Mouse (Mus musculus) layer of hippocampus, adult 2 months (tissue): ENCODE data around the gene Scn8a. TPM values are rescaled to one million over a fixed set of nuclear protein-coding genes. Genes with fewer than 3 reads are reported as not detected.

Experiments used
- DNase-seq, 2 experiments: peaks; one replicate each; pipeline ENCODE4 v3.0.0; 2022; ENCODE audit warnings: low spot score in 2 of 2
- H3K27ac ChIP-seq: fragments of 200-600 bp; 2 replicates; pipeline ENCODE4 v1.8.1; 2022
- H3K4me3 ChIP-seq: fragments of 200-600 bp; 2 replicates; pipeline ENCODE4 v1.8.1; 2022; ENCODE audit warnings: mild to moderate bottlenecking
- CTCF ChIP-seq: fragments of 200-600 bp; conservative IDR thresholded peaks from 2 replicates; pipeline ENCODE4 v1.8.1; 2022; ENCODE audit warnings: antibody characterized with exemption, mild to moderate bottlenecking, moderate library complexity
- total RNA-seq, 2 experiments: library from RNA; stranded (reverse); gene quantifications; 2 replicates each; pipeline ENCODE4 v1.2.3; 2021

Gene Scn8a
- total RNA-seq, 2 experiments from 2014 or later = 245 to 263 TPM

DNA sequence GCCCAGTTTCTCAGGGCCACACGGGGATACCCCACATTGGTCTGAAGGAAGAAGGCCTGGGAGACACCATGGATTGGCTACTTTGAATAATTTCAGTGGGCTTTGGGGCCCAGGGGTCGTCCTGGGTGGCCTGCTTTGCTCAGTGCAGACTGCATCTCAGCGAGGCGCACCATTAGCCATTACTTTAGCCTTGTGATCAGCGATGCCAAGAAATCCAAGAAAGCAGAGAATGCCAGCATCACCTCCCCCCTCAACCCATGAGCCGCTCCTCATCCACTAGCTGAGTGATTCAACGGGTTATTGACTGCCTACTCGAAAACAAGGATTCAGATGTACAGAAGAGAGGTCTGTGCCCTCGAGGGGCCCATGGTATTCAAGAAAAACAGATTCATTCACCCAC lies 34.2 kb downstream of the Scn8a start:
- no peak for DNase-seq
- Histone ChIP-seq H3K4me3 (no peak overlapping the region), H3K27ac (no peak overlapping the region)
- no peak for TF ChIP-seq CTCF

DNA sequence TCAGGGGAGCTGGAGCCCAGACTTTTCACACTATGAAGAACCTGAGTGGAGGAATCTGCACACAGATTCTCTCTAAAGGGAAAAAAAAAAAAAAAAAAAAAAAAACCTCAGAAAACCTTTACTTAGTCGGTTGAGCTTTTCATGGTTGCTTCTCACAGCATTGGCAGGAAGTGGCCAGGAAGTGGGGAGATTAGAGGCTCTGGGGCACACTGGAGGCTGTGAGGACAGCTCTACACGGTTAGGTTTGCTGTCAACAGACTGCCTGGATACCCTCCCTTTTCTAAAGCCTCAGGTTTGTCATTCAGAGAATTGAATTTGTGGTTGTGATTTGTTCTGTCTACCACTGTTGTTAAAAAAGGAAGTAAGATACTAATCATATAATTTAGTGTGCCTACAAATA lies 35.3 kb downstream of the Scn8a start:
- Histone ChIP-seq H3K4me3 (no peak overlapping the region), H3K27ac (no peak overlapping the region)
- TF ChIP-seq CTCF = no peak
- no peak for DNase-seq

DNA sequence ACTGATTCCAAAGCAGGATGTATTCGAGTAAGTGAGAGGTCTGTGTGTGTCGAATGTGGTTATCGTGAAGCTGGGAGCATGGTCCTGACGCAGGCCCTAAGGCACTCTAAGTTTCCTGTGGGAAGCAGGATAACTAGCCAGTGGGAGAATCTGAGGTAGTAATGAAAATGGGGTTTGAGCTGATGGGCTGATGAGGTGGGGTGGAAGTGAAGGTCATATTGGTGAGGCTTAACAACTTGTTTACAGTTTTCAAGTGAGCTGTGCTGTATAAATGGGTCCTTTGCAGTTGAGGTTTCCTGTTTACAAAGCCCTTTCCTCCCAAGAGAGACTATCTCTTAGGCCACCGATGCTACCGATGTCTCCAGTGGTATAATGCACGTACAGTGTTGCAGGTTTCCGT lies 36.1 kb downstream of the Scn8a start:
- Histone ChIP-seq H3K4me3 (no peak overlapping the region), H3K27ac (no peak overlapping the region)
- TF ChIP-seq CTCF = no peak
- DNase-seq = no peak

DNA sequence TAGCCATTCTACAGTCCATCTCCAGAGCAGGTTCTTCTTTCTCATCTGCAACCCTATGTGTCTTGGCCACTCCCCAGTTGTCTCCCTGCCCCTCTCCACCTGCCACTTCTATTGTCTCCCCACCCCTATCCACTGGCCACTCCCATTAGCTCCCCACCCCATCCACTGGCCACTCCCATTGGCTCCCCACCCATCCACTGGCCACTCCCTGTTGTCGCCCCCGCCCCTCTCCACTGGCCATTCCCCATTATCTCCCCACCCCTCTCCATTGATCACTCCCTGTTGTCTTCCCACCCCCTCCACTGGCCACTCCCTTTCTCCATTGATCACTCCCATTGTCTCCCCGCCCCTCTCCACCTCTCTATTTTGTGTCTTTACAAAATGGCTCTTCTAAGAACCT lies 39.2 kb downstream of the Scn8a start:
- no peak for TF ChIP-seq CTCF
- H3K27ac ChIP-seq = peak overlapping the region; percentile 64; the same call in 1 of the 2 replicates

DNA sequence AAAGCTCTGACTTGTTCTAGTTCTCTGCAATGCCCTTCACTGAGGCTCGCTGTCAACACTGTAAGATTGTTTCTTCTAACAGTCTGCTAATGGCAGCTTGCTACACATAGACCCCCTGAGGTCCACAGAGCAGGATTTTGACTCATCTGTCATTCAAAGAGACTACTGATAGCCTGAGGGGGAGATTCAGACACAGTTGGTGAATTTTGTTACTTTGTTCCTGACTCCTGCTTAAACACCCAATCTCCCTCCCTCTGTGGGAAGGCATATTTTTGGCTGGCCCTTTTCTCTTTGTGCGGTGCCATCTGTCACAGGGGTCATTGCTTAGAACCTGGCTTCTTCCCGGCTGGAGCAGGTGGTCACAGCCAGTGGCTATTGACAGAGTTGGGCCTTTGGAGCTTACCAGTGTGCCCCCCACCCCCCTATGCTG lies 40.1 kb downstream of the Scn8a start:
- peak overlapping the region; percentile 64; the same call in 1 of the 2 replicates for H3K27ac ChIP-seq

More for the DNA sequence above, 39.2 kb downstream of the Scn8a start:
- no peak for DNase-seq
- no peak overlapping the region for H3K4me3 ChIP-seq

DNA sequence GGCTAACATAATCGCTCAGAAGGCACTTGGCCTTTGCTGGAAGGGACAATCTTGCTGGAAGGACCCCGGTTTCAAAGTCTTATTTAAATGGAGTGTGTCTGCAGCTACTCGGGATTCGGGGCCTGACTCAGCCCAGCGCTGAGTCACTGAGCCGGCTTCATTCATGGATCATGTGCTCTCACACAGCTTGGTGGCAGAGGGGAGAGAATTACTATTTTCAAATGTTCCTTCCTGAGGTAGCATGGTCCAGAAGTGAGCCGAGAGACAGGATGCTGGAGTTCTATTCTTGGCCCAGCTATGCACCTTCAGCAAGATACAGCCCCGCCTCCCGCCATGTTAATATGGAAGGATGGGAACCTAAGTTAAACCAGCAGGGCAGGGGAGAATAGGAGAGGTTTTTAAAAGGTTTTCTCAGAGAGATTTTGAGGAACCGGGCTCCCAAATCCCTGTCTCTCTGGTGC lies 40.8 kb downstream of the Scn8a start:
- DNase-seq = peak; percentile 60 to 73
- peak overlapping the region; percentile 64; the same call in 1 of the 2 replicates for H3K27ac ChIP-seq
- no peak for TF ChIP-seq CTCF
- H3K4me3 ChIP-seq = no peak overlapping the region; the same call in 1 of the 2 replicates

More for the DNA sequence above, 40.1 kb downstream of the Scn8a start:
- TF ChIP-seq CTCF = no peak
- no peak for DNase-seq
- H3K4me3 ChIP-seq = no peak overlapping the region

DNA sequence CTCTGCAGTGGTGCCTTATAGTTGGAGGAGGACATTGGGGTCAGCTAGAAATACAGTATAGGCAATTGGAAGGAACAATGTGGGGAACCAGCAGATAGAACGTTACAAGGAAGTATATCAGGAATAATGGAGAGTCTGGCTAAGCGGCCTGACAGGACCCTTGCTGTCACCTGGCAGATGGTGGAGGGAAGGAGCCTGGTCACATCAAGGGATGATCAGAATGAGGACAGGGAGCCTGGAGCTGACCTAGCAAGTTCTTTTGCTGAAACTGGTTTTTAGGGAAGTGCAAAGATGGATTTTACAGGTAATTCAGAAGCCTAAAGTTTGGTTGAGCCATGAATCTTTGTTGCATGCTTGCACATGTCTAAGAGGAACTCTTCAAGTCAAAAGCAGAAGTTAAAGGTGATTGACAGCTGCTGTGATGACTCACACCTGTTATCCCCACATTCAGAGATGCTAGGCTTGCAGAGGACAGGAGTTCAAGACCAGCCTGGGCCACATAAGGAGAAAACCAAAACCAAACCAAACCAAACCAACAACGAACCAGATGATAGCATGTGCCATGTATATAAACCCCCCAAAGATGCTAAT lies 43.1 kb downstream of the Scn8a start:
- TF ChIP-seq CTCF = no peak
- Histone ChIP-seq H3K4me3 (no peak overlapping the region), H3K27ac (no peak overlapping the region)
- no peak for DNase-seq

DNA sequence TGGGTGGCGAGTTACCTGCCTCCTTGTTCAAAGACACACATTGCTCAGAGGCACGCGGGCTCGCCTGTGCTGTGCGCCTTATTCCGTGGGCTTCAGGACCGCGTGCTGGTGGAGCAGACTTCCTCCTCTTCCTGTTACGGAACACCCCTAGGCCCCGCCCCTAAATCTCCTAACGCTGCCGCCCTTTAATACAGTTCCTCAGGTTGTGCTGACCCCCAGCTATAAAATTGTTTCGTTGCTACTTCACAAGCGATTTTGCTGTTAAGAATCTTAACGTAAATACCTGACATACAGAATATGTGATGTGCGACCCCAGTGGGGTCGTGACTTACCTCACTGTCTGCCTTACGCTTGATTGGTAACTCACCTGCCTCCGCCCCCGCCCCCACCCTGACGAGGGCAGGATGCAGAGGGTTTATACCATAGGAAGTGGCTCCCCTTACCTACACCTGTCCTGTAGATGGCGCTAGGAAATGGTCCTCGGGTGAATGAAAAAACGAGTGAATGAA lies 45.1 kb downstream of the Scn8a start:
- peak; percentile 62 for TF ChIP-seq CTCF
- H3K27ac ChIP-seq = 0 out of 2 replicates have a peak overlapping the region, but pooled peaks have one; percentile 23
- DNase-seq = no peak
- peak overlapping the region; percentile 27; the same call in 1 of the 2 replicates for H3K4me3 ChIP-seq

DNA sequence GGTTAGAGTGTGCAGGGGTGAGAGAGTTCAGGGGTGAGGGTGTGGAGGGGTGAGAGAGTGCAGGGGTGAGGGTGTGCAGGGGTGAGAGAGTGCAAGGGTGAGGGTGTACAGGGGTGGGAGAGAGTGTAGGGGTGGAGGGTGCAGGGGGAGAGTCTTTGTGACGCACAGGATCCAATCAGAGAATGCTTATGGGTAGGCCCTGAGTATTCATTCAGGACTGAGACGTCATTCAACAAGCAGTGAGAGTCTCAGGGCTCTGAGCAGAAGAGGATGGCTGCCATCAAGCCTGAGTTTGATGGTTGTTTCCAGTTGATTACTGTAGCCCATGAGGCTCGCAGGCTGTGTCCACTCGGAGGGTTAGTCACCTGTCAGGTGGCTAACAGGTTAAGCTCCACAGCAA lies 48.4 kb downstream of the Scn8a start:
- no peak for DNase-seq
- TF ChIP-seq CTCF = no peak
- H3K4me3 ChIP-seq = no peak overlapping the region
- peak overlapping the region; percentile 1; the same call in 1 of the 2 replicates for H3K27ac ChIP-seq

DNA sequence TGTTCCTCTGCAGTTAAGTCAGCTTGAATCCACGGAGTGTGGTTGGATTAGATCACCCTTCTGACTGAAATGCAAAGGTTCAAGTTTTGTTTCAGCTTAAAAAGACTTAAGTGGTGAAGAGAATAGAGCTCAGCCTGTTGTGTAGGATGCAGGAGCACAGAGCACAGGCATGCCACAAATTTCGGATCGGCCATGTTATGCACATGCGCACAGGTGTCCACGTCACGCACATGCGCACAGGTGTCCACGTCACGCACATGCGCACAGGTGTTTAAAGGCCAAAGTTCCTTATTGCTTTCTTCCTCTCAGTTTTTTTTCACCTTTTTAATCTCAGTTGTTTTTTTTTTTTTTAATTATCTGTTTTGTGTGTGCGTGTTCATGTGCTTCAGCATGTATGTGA lies 52.6 kb downstream of the Scn8a start:
- Histone ChIP-seq H3K27ac (peak overlapping the region; percentile 93; the same call in 1 of the 2 replicates), H3K4me3 (no peak overlapping the region)
- no peak for DNase-seq
- TF ChIP-seq CTCF = no peak

DNA sequence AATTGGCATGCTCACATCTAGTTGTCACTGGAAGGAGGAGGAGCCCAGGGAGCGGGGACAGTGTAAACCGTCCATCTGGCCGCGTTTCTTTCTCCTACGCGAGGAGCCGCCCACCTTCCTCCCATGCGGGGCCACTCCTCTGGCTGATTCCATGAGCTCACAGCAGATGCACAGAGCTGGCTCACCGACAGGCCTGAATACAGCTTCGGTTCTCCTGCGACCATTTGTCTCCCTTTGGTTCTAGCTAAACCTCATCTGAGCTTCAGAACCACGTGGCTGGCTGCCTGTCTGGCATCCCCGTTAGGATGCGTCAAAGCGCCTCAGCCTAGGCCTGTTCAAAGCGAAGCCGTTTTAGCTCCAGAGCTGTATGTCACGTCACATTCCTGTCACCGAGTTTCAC lies 53.8 kb downstream of the Scn8a start:
- peak; percentile 14; the same call in 1 of the 2 replicates for TF ChIP-seq CTCF

DNA sequence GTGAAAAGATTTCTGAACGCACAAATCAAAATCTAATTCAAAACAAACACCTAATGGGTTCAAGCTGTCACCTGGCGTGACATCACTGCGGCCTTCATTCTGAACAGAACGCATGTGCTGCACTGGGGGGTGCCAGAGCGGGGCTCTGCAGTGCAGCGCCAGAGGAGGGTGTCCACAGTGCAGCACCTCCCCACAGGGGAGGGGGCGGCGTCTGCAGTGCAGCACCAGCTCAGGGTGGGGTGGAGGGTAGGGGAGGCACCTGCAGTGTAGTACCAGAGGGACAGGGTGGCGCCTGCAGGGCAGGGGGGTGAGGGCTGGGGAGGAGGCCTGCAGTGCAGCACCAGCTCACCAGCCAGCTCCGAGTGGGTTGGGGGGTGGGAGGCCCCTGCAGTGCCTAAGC lies 55.3 kb downstream of the Scn8a start:
- DNase-seq = no peak
- Histone ChIP-seq H3K27ac (peak overlapping the region; percentile 85), H3K4me3 (no peak overlapping the region)
- no peak for TF ChIP-seq CTCF

More for the DNA sequence above, 53.8 kb downstream of the Scn8a start:
- H3K27ac ChIP-seq = peak overlapping the region; percentile 93
- H3K4me3 ChIP-seq = no peak overlapping the region; the same call in 1 of the 2 replicates
- peak; percentile 84 to 94 for DNase-seq

DNA sequence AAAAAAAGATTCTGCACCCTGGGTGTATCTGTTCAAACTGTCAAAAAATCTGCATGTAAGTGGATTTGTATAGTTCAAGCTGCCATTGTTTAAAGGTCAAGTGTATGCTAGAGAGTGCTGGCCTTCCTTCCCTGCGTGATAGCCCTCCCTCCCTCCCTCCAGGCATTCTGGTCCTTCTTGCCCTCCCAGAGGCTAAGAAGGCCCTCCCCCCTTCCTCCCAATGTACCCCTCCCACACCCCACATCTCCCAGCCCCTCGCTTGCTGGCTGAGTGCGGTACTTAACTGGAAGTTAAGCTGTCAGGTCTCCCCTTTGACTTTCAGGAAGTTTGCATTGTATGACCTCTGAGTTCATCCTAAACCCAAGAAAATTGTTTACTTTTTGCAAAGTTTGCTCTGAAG lies 60.8 kb downstream of the Scn8a start:
- Histone ChIP-seq H3K4me3 (no peak overlapping the region), H3K27ac (no peak overlapping the region)
- TF ChIP-seq CTCF = no peak
- DNase-seq = no peak

DNA sequence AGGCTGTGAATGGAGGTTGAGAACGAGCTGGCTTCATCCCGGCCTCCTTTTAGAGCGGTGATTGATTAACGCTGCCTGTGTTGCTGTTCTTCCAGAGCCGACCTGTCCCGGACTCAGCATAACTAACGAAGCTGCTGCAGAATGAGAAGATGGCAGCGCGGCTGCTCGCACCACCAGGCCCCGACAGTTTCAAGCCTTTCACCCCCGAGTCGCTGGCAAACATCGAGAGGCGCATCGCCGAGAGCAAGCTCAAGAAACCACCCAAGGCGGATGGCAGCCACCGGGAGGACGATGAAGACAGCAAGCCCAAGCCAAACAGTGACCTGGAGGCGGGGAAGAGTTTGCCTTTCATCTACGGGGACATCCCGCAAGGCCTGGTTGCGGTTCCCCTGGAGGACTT lies 66.5 kb downstream of the Scn8a start:
- no peak for TF ChIP-seq CTCF
- H3K27ac ChIP-seq = no peak overlapping the region
- no peak overlapping the region for H3K4me3 ChIP-seq
- no peak for DNase-seq
